Comparison of ENCODE assay signal across 34 mouse cellular contexts in genomic region chr10:98970917-98971316, GRCm38 (mm10).
"Had no signal": no experiment of that assay in that cellular context is flagged by ENCODE, and none has a peak within 500 bp of the region (broad histone marks: within the 10 kb centered on the region; RNA-seq: fewer than 3 reads in every experiment).

No protein-coding gene starts in this region.

- DNase-seq: heart, adult 2 months; heart, postnatal 10 days; heart, postnatal 14 days; heart, postnatal 36 days; heart, postnatal 4 days; kidney, adult 11 months; kidney, adult 18-20 months; kidney, adult 2 months; kidney, adult 8-10 months; kidney, adult 9 months; kidney, postnatal 10 days; kidney, postnatal 25 days; kidney, postnatal 36 days; kidney, postnatal 4 days; layer of hippocampus, adult 9-11 months; layer of hippocampus, postnatal 36 days had no signal

- H3K27me3 ChIP-seq: heart, embryonic 12.5 days; heart, embryonic 13.5 days; heart, embryonic 15.5 days; hindbrain, embryonic 12.5 days; hindbrain, embryonic 13.5 days; hindbrain, embryonic 15.5 days; intestine, embryonic 15.5 days had no signal

- H3K9ac ChIP-seq: heart, embryonic 12.5 days; heart, embryonic 13.5 days; heart, embryonic 15.5 days; hindbrain, embryonic 12.5 days; hindbrain, embryonic 13.5 days; hindbrain, embryonic 14.5 days; hindbrain, embryonic 15.5 days; intestine, embryonic 15.5 days had no signal

- H3K4me2 ChIP-seq: heart, embryonic 11.5 days; heart, embryonic 12.5 days; heart, embryonic 13.5 days; heart, embryonic 15.5 days; hindbrain, embryonic 12.5 days; hindbrain, embryonic 13.5 days; hindbrain, embryonic 14.5 days; hindbrain, embryonic 15.5 days; intestine, embryonic 15.5 days had no signal

- H3K4me3 ChIP-seq: heart, adult 2 months; heart, embryonic 10.5 days; heart, embryonic 12.5 days; heart, embryonic 13.5 days; heart, embryonic 15.5 days; hindbrain, embryonic 10.5 days; hindbrain, embryonic 12.5 days; hindbrain, embryonic 13.5 days; hindbrain, embryonic 15.5 days; intestine, embryonic 15.5 days; layer of hippocampus, adult 2 months; left cerebral cortex, adult 2 months had no signal

- ATAC-seq: hindbrain, embryonic 16.5 days; hindbrain, postnatal 0 days; inflammation-experienced regulatory T-cells, adult 6 months; intestine, embryonic 15.5 days; intestine, embryonic 16.5 days; intestine, postnatal 0 days had no signal

- H3K9me3 ChIP-seq: heart, embryonic 10.5 days; heart, embryonic 12.5 days; heart, embryonic 13.5 days; heart, embryonic 15.5 days; hindbrain, embryonic 10.5 days; hindbrain, embryonic 12.5 days; hindbrain, embryonic 13.5 days; hindbrain, embryonic 15.5 days; intestine, embryonic 15.5 days had no signal

- H3K27ac ChIP-seq: heart, adult 2 months; heart, embryonic 10.5 days; heart, embryonic 13.5 days; heart, embryonic 15.5 days; hindbrain, embryonic 10.5 days; hindbrain, embryonic 12.5 days; hindbrain, embryonic 13.5 days; hindbrain, embryonic 14.5 days; hindbrain, embryonic 15.5 days; hindbrain, postnatal 0 days; intestine, embryonic 15.5 days; layer of hippocampus, adult 2 months; left cerebral cortex, adult 2 months had no signal
